Mouse (Mus musculus): ENCODE data around the gene Fbxo27.
A peak's percentile ranks its signal among the peaks of the same experiment; 100 is the strongest.

The Fbxo27 gene

GRCm38 (mm10) chr7:28702601-28703143 is 10.0 kb downstream of the Fbxo27 start:
- no peak for DNase-seq (ENCODE audit: low spot score)

DNA sequence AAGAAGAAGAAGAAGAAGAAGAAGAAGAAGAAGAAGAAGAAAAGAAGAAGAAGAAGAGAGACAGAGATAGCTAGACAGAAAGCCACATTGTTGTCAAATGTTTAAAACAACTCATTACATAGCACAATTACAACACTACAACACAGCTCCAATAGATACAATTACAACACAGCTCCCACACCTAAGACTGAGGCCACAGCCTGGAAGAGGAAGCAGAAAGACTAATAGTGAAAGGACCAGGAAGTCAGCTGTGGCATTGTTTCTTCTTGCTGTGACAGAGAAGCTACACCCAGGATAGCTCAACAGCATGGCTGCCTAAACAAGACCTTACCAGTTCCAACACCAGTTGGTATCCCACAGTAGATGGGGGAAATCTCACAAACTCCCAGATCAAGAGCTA is 16.8 kb downstream of the Fbxo27 start:
- no peak for DNase-seq (ENCODE audit: low spot score)

DNA sequence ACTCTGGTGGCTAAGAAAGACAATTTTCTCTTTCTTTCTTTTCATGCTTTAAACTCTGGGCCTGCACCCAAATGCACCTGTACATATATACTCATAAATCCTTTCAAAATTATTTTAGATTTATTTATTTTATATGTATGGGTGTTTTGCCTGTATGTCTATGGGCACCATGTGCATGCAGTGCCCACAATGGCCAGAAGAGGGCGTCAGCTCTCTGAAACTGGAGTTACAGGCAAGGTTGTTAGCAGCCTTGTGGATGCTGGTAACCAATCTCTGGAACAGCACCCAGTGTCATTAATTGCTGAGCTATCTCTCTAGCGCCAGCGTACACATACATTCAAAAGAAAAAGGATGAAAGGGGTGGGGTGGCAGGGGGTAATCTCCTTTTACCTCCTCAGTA is 18.3 kb downstream of the Fbxo27 start:
- peak; percentile 66 for DNase-seq (ENCODE audit: low spot score)

GRCm38 (mm10) chr7:28714667-28715066 is 22.0 kb downstream of the Fbxo27 start:
- no peak for DNase-seq (ENCODE audit: low spot score)

DNA sequence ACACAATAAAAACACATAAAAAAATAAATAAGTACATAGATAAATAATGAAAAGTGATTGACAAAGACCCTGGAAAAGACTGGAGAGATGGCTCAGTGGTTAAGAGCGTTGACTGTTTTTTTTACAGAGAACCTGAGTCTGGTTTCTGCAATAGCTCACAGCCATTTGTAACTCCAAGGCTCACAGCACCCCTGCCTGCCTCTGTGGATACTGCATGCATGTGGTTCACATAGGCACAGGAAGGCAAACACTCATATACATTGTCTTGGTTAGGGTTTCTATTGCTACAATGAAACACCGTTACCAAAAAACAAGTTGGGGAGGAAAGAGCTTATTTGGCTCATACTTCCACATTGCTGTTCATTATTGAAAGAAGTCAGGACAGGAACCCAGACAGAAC is 22.9 kb downstream of the Fbxo27 start:
- DNase-seq (ENCODE audit: low spot score), result no peak

- DNase-seq (ENCODE audit: low spot score), result peak; percentile 44
These were observed 24.1 kb downstream of the Fbxo27 start, which contains the start of gene Fbxo17 for GRCm38 (mm10) chr7:28716590-28717281. Gene Fbxo17, plus strand, starts transcription at chr7:28716804.

DNA sequence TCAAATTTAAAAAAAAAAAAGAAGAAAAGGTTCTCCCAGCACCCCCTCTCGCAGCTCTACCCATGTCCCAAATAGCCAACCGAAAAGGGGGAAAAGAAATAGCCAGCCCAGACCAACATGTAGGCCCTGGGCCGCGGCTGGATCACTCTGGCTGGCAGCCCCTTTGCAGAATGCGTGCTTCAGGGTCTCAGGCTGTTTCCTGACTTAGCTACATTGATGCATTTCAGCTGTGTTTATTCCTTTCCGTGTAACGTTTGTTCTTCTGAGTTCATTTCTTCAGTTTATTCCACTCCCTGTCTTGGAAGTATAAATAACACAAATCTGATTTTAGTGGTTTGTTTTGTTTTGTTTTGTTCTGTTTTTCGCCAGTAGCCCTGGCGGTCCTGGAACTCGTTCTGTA is 25.1 kb downstream of the Fbxo27 start:
- DNase-seq (ENCODE audit: low spot score), result no peak

DNA sequence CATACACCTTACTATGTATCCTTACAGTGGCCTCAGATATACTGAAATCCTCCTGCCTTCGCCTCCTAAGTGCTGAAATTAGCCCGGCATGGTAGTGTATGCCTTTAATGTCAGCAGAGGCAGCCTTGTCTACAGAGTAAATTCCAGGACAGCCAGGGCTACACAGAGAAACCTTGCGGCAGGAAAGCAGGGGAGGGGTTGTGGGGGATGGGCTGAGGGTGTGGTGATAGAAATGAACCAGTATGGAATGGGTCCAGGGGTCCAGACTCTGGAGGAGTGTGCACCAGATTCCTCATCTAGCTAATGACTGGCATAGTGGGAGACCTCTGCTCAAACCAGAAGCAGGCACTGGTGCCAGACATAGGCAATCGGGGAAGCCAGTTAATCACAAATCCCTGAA is 26.5 kb downstream of the Fbxo27 start:
- no peak for DNase-seq (ENCODE audit: low spot score)

- DNase-seq (ENCODE audit: low spot score), result no peak
These were observed 27.0 kb downstream of the Fbxo27 start for GRCm38 (mm10) chr7:28719650-28720049.

- DNase-seq (ENCODE audit: low spot score), result no peak
These were observed 28.3 kb downstream of the Fbxo27 start for GRCm38 (mm10) chr7:28720753-28721537.

DNA sequence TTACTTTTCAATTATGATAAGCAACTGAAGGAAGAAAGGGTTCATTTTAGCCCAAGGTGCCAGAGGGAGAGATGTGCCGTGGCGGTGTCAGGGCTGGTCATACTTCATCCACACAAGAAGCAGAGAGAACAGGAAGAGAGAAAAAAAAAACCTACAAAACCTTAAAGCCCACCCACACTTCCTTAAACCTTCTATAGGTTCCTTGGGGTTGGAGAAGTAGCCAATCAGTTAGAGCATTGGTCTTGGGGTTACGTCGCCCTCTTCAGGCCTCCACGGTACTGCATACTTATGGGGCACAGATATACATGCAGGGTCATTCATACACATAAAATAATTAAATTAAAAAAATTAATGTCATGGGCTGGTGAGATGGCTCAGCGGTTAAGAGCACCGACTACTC is 29.4 kb downstream of the Fbxo27 start:
- no peak for DNase-seq (ENCODE audit: low spot score)

- DNase-seq (ENCODE audit: low spot score), result no peak
These were observed 32.0 kb downstream of the Fbxo27 start for GRCm38 (mm10) chr7:28724613-28725012.

DNA sequence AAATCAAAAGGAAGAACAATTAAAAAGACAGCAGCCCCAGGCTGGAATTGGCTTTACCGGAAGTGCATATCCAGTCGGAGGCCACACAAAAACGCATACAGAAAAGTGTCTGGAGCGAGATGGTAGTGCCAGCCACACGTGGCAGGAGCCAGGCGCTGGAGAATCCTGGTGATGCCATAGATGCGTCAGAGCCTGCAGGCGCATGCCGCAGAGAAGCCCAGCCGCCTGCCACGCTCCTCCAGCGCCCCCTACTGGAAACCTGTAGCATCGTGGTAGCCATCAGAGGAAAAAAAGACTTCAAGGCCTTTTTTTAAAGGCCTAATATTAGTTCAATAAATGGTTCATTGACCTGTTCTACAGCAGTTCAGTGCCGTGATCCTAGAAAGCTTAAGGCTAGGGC is 34.0 kb downstream of the Fbxo27 start:
- peak; percentile 76 for DNase-seq (ENCODE audit: low spot score)

- DNase-seq (ENCODE audit: low spot score), result no peak
These were observed 35.1 kb downstream of the Fbxo27 start for GRCm38 (mm10) chr7:28727649-28728340.

DNA sequence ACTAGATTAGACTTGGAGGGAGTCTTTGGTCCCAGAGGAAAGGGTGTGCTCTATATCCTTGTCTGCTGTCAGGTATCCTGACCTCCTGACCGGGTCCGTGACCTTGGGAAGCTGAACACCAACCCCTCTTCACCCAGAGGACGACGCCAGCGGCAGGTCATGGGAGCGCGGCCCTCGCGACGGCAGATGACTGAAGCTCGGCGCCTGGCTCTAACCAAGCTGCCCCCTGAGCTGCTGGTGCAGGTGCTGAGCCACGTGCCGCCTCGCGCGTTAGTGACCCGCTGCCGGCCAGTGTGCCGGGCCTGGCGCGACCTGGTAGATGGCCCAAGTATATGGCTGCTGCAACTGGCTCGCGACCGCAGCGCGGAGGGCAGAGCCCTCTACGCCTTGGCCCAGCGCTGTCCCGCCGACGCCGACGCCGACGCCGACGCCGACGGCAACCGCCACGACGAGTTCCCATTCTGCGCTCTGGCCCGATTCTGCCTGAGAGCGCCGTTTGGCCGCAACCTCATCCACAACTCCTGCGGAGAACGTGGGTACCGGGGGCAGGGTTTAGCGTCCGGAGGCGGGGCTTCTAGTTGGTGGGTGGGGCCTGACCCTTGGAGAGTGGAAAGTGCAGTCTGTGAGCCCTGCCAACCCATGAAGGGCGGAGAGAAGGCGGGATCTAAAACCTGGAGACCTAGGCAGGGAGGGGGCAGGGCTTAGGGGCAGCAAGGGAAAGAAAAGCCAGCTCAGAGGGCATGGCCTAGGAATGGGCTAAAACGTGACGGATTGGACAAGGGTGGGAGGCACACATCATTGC is 39.9 kb downstream of the Fbxo27 start:
- DNase-seq (ENCODE audit: low spot score), result peak; percentile 78

- no peak for DNase-seq (ENCODE audit: low spot score)
These were observed 40.6 kb downstream of the Fbxo27 start for GRCm38 (mm10) chr7:28733211-28733610.

- DNase-seq (ENCODE audit: low spot score), result no peak
These were observed 43.1 kb downstream of the Fbxo27 start for GRCm38 (mm10) chr7:28735701-28736100.

DNA sequence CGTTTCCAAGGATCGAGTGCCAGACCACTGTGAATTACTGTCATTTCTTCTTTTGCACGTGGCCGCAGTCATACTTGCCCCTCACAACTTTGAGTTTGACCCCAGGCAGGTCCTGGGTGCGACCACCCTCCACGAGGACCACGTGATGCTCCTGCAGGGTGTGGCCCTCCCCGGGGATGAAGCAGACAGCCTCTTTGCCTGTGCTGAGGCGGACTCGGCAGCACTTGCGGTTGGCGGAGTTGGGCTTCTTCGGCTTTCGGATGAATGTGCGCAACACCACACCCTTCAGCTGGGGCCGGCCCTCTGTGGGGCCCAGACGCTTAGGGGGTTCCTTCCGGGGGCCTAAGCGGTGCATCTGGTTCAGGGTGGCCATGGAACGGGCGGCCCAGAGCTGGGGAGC is 47.2 kb downstream of the Fbxo27 start:
- DNase-seq (ENCODE audit: low spot score), result no peak

DNA sequence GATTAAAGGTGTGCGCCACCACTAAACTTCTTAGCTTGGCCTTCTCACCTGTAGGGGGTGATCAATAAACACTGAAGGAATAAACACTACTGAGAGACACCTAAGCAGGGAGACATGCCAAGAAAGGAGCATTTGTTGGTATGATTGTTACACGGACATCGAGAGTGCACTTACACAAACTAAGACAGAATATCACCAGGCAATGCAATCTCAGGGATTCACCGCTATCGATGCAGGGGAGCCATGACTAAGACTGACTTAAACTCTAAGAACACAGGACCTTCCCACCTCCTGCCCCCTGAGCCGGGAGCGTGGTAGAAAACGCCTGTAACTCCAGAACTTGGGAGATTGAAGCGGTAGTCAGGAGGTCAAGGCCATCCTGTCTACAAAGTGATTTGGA is 48.3 kb downstream of the Fbxo27 start:
- DNase-seq (ENCODE audit: low spot score), result no peak

GRCm38 (mm10) chr7:28741368-28741708 is 48.7 kb downstream of the Fbxo27 start:
- no peak for DNase-seq (ENCODE audit: low spot score)

- DNase-seq (ENCODE audit: low spot score), result peak; percentile 96
These were observed 49.2 kb downstream of the Fbxo27 start, which contains the start of the genes Mrps12 and Sars2 for GRCm38 (mm10) chr7:28741709-28742438. Gene Mrps12, minus strand, starts transcription at chr7:28741820. Gene Sars2, plus strand, starts transcription at chr7:28741992.
